Mouse (Mus musculus): ENCODE measurements at regions not wholly inside any gene's neighbourhood (a gene's known extent, or its start where the extent isn't known, plus 50 kb on each side); places are given as distances from the start of the nearest gene placed in this dataset.

GRCm38 (mm10) chr1:60646174-60646573 lies 70.4 kb upstream of the Cd28 start:
- Histone ChIP-seq H3K4me1 (ENCODE audit: control insufficient read depth in 2 of 2, insufficient read depth in 2 of 2, low read length in 2 of 2, poor library complexity in 1 of 2) (no peaks in the 10 kb centered on the region), H3K36me3 (ENCODE audit: control insufficient read depth, insufficient read depth, low read length, poor library complexity, severe bottlenecking) (no peaks in the 10 kb centered on the region), H3K9ac (ENCODE audit: insufficient read depth, low read depth, low read length, poor library complexity, severe bottlenecking) (no peak overlapping the region), H3K27ac (ENCODE audit: insufficient read depth, low read depth, low read length, poor library complexity, severe bottlenecking) (no peak overlapping the region), H3K9me3 (ENCODE audit: control insufficient read depth, insufficient read depth, low read depth, low read length) (no peaks in the 10 kb centered on the region), H3K4me3 (ENCODE audit: insufficient read depth in 1 of 2, low read depth in 1 of 2, low read length in 2 of 2, poor library complexity in 1 of 2, severe bottlenecking in 1 of 2) (no peak overlapping the region)
- no peak for DNase-seq (ENCODE audit: low read depth, low spot score)
- no peak for TF ChIP-seq MAFK (IDR thresholded peaks at IDR 0.05; ENCODE audit: insufficient read depth, low read depth, low read length)
- TF ChIP-seq CHD2 (IDR thresholded peaks at IDR 0.05; ENCODE audit: low read depth, low read length), result no peak
- TF ChIP-seq ZC3H11A (IDR thresholded peaks at IDR 0.05; ENCODE audit: borderline replicate concordance, low read depth, low read length), result no peak
- TF ChIP-seq ZNF384 (IDR thresholded peaks at IDR 0.05; ENCODE audit: low read depth, low read length), result no peak
- TF ChIP-seq HCFC1 (IDR thresholded peaks at IDR 0.05; ENCODE audit: borderline replicate concordance, insufficient read depth, low read length), result no peak
- in situ Hi-C loops (cut with MboI; ENCODE audit: low sequenced_read_pairs in 2 of 2, unreplicated experiment in 2 of 2), result no loop called here

DNA sequence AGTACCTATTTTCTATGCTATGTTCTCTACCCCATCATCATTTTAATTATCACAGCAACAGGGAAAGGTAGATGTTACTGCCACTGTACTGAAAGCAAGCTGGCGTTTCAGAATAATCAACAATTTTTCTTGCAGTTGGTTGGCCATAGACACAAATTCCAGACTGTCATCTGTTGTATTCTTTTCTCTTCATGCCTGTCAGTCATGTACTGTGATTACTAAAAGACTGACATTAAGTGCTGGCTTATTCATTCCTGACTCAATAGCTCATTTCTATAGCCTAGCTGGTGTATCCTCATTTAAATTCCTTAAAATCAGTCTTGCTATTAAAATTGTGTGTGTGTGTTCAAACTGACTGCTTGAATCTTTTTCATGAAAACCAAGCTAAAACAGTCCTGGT lies 71.4 kb upstream of the Cd28 start:
- DNase-seq (ENCODE audit: low read depth, low spot score), result no peak
- in situ Hi-C loops (cut with MboI; ENCODE audit: low sequenced_read_pairs in 2 of 2, unreplicated experiment in 2 of 2), result no loop called here
- no peaks in the 10 kb centered on the region for H3K4me1 ChIP-seq (ENCODE audit: control insufficient read depth in 2 of 2, insufficient read depth in 2 of 2, low read length in 2 of 2, poor library complexity in 1 of 2)

DNA sequence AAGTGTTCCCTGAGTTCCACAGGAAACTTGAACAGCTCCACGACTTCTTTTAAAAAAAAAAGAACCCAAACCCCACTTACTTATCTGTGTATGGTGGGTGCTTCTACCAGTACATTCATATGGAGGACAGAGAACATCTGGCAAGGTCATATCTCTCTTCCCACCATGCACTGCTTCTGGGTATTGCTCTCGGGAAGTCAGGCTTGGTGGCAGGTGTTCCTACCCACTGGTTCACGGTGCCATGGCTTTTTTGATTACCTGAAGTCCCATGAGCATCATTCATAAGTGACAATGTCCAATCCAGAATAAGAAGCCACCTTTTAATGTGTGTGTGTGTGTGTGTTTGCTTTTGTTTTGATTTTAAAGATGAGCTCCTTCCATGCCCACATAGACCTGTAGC lies 73.8 kb upstream of the Cd28 start:
- Histone ChIP-seq H3K27ac (ENCODE audit: insufficient read depth, low read depth, low read length, poor library complexity, severe bottlenecking) (no peak overlapping the region), H3K9ac (ENCODE audit: insufficient read depth, low read depth, low read length, poor library complexity, severe bottlenecking) (no peak overlapping the region), H3K9me3 (ENCODE audit: control insufficient read depth, insufficient read depth, low read depth, low read length) (no peaks in the 10 kb centered on the region), H3K4me1 (ENCODE audit: control insufficient read depth in 2 of 2, insufficient read depth in 2 of 2, low read length in 2 of 2, poor library complexity in 1 of 2) (no peaks in the 10 kb centered on the region), H3K36me3 (ENCODE audit: control insufficient read depth, insufficient read depth, low read length, poor library complexity, severe bottlenecking) (no peaks in the 10 kb centered on the region), H3K4me3 (ENCODE audit: insufficient read depth in 1 of 2, low read depth in 1 of 2, low read length in 2 of 2, poor library complexity in 1 of 2, severe bottlenecking in 1 of 2) (no peak overlapping the region)
- TF ChIP-seq ZNF384 (IDR thresholded peaks at IDR 0.05; ENCODE audit: low read depth, low read length) (no peak), ZC3H11A (IDR thresholded peaks at IDR 0.05; ENCODE audit: borderline replicate concordance, low read depth, low read length) (no peak), MAFK (IDR thresholded peaks at IDR 0.05; ENCODE audit: insufficient read depth, low read depth, low read length) (no peak), CHD2 (IDR thresholded peaks at IDR 0.05; ENCODE audit: low read depth, low read length) (no peak), HCFC1 (IDR thresholded peaks at IDR 0.05; ENCODE audit: borderline replicate concordance, insufficient read depth, low read length) (no peak)
- in situ Hi-C loops (cut with MboI; ENCODE audit: low sequenced_read_pairs in 2 of 2, unreplicated experiment in 2 of 2), result no loop called here
- no peak for DNase-seq (ENCODE audit: low read depth, low spot score)

More for the DNA sequence above, 71.4 kb upstream of the Cd28 start:
- no peak overlapping the region for H3K27ac ChIP-seq (ENCODE audit: insufficient read depth, low read depth, low read length, poor library complexity, severe bottlenecking)
- TF ChIP-seq CHD2 (IDR thresholded peaks at IDR 0.05; ENCODE audit: low read depth, low read length) (no peak), HCFC1 (IDR thresholded peaks at IDR 0.05; ENCODE audit: borderline replicate concordance, insufficient read depth, low read length) (no peak), ZNF384 (IDR thresholded peaks at IDR 0.05; ENCODE audit: low read depth, low read length) (no peak), MAFK (IDR thresholded peaks at IDR 0.05; ENCODE audit: insufficient read depth, low read depth, low read length) (no peak), ZC3H11A (IDR thresholded peaks at IDR 0.05; ENCODE audit: borderline replicate concordance, low read depth, low read length) (no peak)
- H3K9me3 ChIP-seq (ENCODE audit: control insufficient read depth, insufficient read depth, low read depth, low read length), result no peaks in the 10 kb centered on the region
- no peaks in the 10 kb centered on the region for H3K36me3 ChIP-seq (ENCODE audit: control insufficient read depth, insufficient read depth, low read length, poor library complexity, severe bottlenecking)
- H3K4me3 ChIP-seq (ENCODE audit: insufficient read depth in 1 of 2, low read depth in 1 of 2, low read length in 2 of 2, poor library complexity in 1 of 2, severe bottlenecking in 1 of 2), result no peak overlapping the region
- no peak overlapping the region for H3K9ac ChIP-seq (ENCODE audit: insufficient read depth, low read depth, low read length, poor library complexity, severe bottlenecking)

GRCm38 (mm10) chr1:60642175-60642574 lies 74.4 kb upstream of the Cd28 start:
- H3K4me3 ChIP-seq (ENCODE audit: insufficient read depth in 1 of 2, low read depth in 1 of 2, low read length in 2 of 2, poor library complexity in 1 of 2, severe bottlenecking in 1 of 2), result no peak overlapping the region
- no peak for DNase-seq (ENCODE audit: low read depth, low spot score)
- no peaks in the 10 kb centered on the region for H3K4me1 ChIP-seq (ENCODE audit: control insufficient read depth in 2 of 2, insufficient read depth in 2 of 2, low read length in 2 of 2, poor library complexity in 1 of 2)
- H3K36me3 ChIP-seq (ENCODE audit: control insufficient read depth, insufficient read depth, low read length, poor library complexity, severe bottlenecking), result no peaks in the 10 kb centered on the region
- no peak overlapping the region for H3K27ac ChIP-seq (ENCODE audit: insufficient read depth, low read depth, low read length, poor library complexity, severe bottlenecking)
- TF ChIP-seq HCFC1 (IDR thresholded peaks at IDR 0.05; ENCODE audit: borderline replicate concordance, insufficient read depth, low read length), result no peak
- TF ChIP-seq ZNF384 (IDR thresholded peaks at IDR 0.05; ENCODE audit: low read depth, low read length), result no peak
- TF ChIP-seq ZC3H11A (IDR thresholded peaks at IDR 0.05; ENCODE audit: borderline replicate concordance, low read depth, low read length), result no peak
- no peak for TF ChIP-seq MAFK (IDR thresholded peaks at IDR 0.05; ENCODE audit: insufficient read depth, low read depth, low read length)
- TF ChIP-seq CHD2 (IDR thresholded peaks at IDR 0.05; ENCODE audit: low read depth, low read length), result no peak
- no peak overlapping the region for H3K9ac ChIP-seq (ENCODE audit: insufficient read depth, low read depth, low read length, poor library complexity, severe bottlenecking)
- in situ Hi-C loops (cut with MboI; ENCODE audit: low sequenced_read_pairs in 2 of 2, unreplicated experiment in 2 of 2), result no loop called here
- no peaks in the 10 kb centered on the region for H3K9me3 ChIP-seq (ENCODE audit: control insufficient read depth, insufficient read depth, low read depth, low read length)

GRCm38 (mm10) chr1:60641324-60641764 lies 74.4 kb upstream of the Raph1 start:
- DNase-seq (ENCODE audit: low read depth, low spot score), result no peak
- no peaks in the 10 kb centered on the region for H3K9me3 ChIP-seq (ENCODE audit: control insufficient read depth, insufficient read depth, low read depth, low read length)
- no peak overlapping the region for H3K27ac ChIP-seq (ENCODE audit: insufficient read depth, low read depth, low read length, poor library complexity, severe bottlenecking)
- H3K4me3 ChIP-seq (ENCODE audit: insufficient read depth in 1 of 2, low read depth in 1 of 2, low read length in 2 of 2, poor library complexity in 1 of 2, severe bottlenecking in 1 of 2), result no peak overlapping the region
- TF ChIP-seq ZNF384 (IDR thresholded peaks at IDR 0.05; ENCODE audit: low read depth, low read length) (no peak), MAFK (IDR thresholded peaks at IDR 0.05; ENCODE audit: insufficient read depth, low read depth, low read length) (no peak), ZC3H11A (IDR thresholded peaks at IDR 0.05; ENCODE audit: borderline replicate concordance, low read depth, low read length) (no peak)
- no peaks in the 10 kb centered on the region for H3K36me3 ChIP-seq (ENCODE audit: control insufficient read depth, insufficient read depth, low read length, poor library complexity, severe bottlenecking)
- no peak overlapping the region for H3K9ac ChIP-seq (ENCODE audit: insufficient read depth, low read depth, low read length, poor library complexity, severe bottlenecking)
- in situ Hi-C loops (cut with MboI; ENCODE audit: low sequenced_read_pairs in 2 of 2, unreplicated experiment in 2 of 2), result no loop called here
- H3K4me1 ChIP-seq (ENCODE audit: control insufficient read depth in 2 of 2, insufficient read depth in 2 of 2, low read length in 2 of 2, poor library complexity in 1 of 2), result no peaks in the 10 kb centered on the region
